Mouse (Mus musculus) forebrain, embryonic 15.5 days (tissue): ENCODE measurements around the gene Zbtb45. TPM values are rescaled to one million over a fixed set of nuclear protein-coding genes. Genes with fewer than 3 reads are reported as not detected.

Source experiments
- ATAC-seq: fragments of 200-750 bp; cut with Nextera tagmentation; replicated peaks from 2 replicates; pipeline ENCODE4 v1.8.0; 2017; ENCODE audit warnings: mild to moderate bottlenecking, moderate TSS enrichment, moderate library complexity
- H3K27ac ChIP-seq: fragments of 300-500 bp; sonication (generic); replicated peaks from 2 replicates; pipeline ENCODE4 v1.5.1; 2015; ENCODE audit warnings: mild to moderate bottlenecking, inconsistent platforms
- H3K27me3 ChIP-seq: fragments of 300-500 bp; sonication (generic); 2 replicates; pipeline ENCODE4 v1.6.1; 2015; ENCODE audit warnings: inconsistent platforms
- H3K36me3 ChIP-seq: fragments of 300-500 bp; sonication (generic); 2 replicates; pipeline ENCODE4 v1.6.1; 2015; ENCODE audit warnings: mild to moderate bottlenecking, inconsistent platforms
- H3K4me1 ChIP-seq: fragments of 300-500 bp; sonication (generic); 2 replicates; pipeline ENCODE4 v1.6.1; 2015; ENCODE audit warnings: inconsistent platforms
- H3K4me2 ChIP-seq: fragments of 300-500 bp; sonication (generic); replicated peaks from 2 replicates; pipeline ENCODE4 v1.6.1; 2015; ENCODE audit warnings: mild to moderate bottlenecking, inconsistent platforms
- H3K4me3 ChIP-seq: fragments of 300-500 bp; sonication (generic); 2 replicates; pipeline ENCODE4 v1.5.1; 2015; ENCODE audit warnings: mild to moderate bottlenecking, inconsistent platforms
- H3K9ac ChIP-seq: fragments of 300-500 bp; sonication (generic); replicated peaks from 2 replicates; pipeline ENCODE4 v1.6.1; 2015; ENCODE audit warnings: mild to moderate bottlenecking, inconsistent platforms
- H3K9me3 ChIP-seq: fragments of 300-500 bp; sonication (generic); 2 replicates; pipeline ENCODE4 v1.6.1; 2016; ENCODE audit warnings: inconsistent platforms
- WGBS: fragments of 180-500 bp; shearing (Covaris S2); methylation state at CpG from one replicate; pipeline ENCODE4 v1.1.7; 2015; ENCODE audit warnings: mixed read lengths; 5-methylcytosine and 5-hydroxymethylcytosine counted together
- polyA plus RNA-seq: library from polyadenylated mRNA; unstranded; fragments of >200 nt; fragmentation: Nextera tagmentation; extraction: Ambion mirVana; gene quantifications from 2 replicates; pipeline ENCODE4 v1.2.1, GENCODE M21; 2015

Zbtb45 gene
- polyA plus RNA-seq: 40.4 and 44.2 TPM in 2 replicates

GRCm38 (mm10) chr7:13010005-13010908, at the start of gene Zbtb45:
Zbtb45 (minus strand) TSS chr7:13010034.
- peaks cover 34% of the 10 kb centered on the region for H3K4me1 ChIP-seq
- H3K27ac ChIP-seq: peak within 1 kb of the TSS; percentile 90
- 8% methylated on average over 26 of the region's 26 CpGs for WGBS
- peak within 1 kb of the TSS; percentile 65 for H3K9ac ChIP-seq
- H3K4me3 ChIP-seq: peak within 1 kb of the TSS; percentile 52
- no peaks in the 10 kb centered on the region for H3K9me3 ChIP-seq
- H3K36me3 ChIP-seq: peaks cover 18% of the 10 kb centered on the region
- no peaks in the 10 kb centered on the region for H3K27me3 ChIP-seq
- no peak for ATAC-seq
- peak within 1 kb of the TSS; percentile 71 for H3K4me2 ChIP-seq

- Histone ChIP-seq H3K27ac (no peak overlapping the region), H3K9ac (no peak overlapping the region), H3K36me3 (no peaks in the 10 kb centered on the region), H3K4me1 (peaks cover 5% of the 10 kb centered on the region; the same call in 1 of the 2 replicates), H3K4me3 (no peak overlapping the region), H3K4me2 (no peak overlapping the region), H3K27me3 (no peaks in the 10 kb centered on the region), H3K9me3 (no peaks in the 10 kb centered on the region)
- 88% methylated on average over 9 of the region's 9 CpGs for WGBS
- no peak for ATAC-seq
Observed at GRCm38 (mm10) chr7:13059536-13059935, 49.7 kb upstream of the Zbtb45 start.

- Histone ChIP-seq H3K9ac (no peak overlapping the region), H3K27ac (no peak overlapping the region), H3K27me3 (no peaks in the 10 kb centered on the region), H3K9me3 (no peaks in the 10 kb centered on the region), H3K4me2 (no peak overlapping the region), H3K4me1 (peaks cover 12% of the 10 kb centered on the region), H3K36me3 (no peaks in the 10 kb centered on the region), H3K4me3 (no peak overlapping the region)
- WGBS: 60% methylated on average over 8 of the region's 8 CpGs
- ATAC-seq: no peak
Observed at GRCm38 (mm10) chr7:13056913-13057700, 47.3 kb upstream of the Zbtb45 start.

- Histone ChIP-seq H3K4me2 (peak within 1 kb of the TSS; percentile 59), H3K27me3 (no peaks in the 10 kb centered on the region), H3K4me1 (peaks cover 12% of the 10 kb centered on the region), H3K4me3 (peak within 1 kb of the TSS; percentile 55), H3K27ac (peak within 1 kb of the TSS; percentile 96), H3K9me3 (no peaks in the 10 kb centered on the region), H3K36me3 (no peaks in the 10 kb centered on the region), H3K9ac (peak within 1 kb of the TSS; percentile 58)
- peak; percentile 96 for ATAC-seq
- under 1% methylated on average over 41 of the region's 41 CpGs for WGBS
Observed at GRCm38 (mm10) chr7:13054287-13055010, 44.6 kb upstream of the Zbtb45 start, which contains the start of gene Mzf1. Mzf1 (minus strand) TSS chr7:13054764.

GRCm38 (mm10) chr7:13053961-13054286, 44.1 kb upstream of the Zbtb45 start:
- ATAC-seq: no peak
- H3K27ac ChIP-seq: peak overlapping the region; percentile 96
- no peaks in the 10 kb centered on the region for H3K27me3 ChIP-seq
- peak overlapping the region; percentile 58 for H3K9ac ChIP-seq
- no peaks in the 10 kb centered on the region for H3K36me3 ChIP-seq
- peak overlapping the region; percentile 59 for H3K4me2 ChIP-seq
- 2% methylated on average over 15 of the region's 15 CpGs for WGBS
- H3K4me3 ChIP-seq: peak overlapping the region; percentile 55
- H3K4me1 ChIP-seq: peaks cover 12% of the 10 kb centered on the region
- H3K9me3 ChIP-seq: no peaks in the 10 kb centered on the region

- Histone ChIP-seq H3K9ac (0 out of 2 replicates have a peak overlapping the region, but pooled peaks have one; percentile 58), H3K4me3 (peak overlapping the region; percentile 55), H3K27me3 (no peaks in the 10 kb centered on the region), H3K36me3 (no peaks in the 10 kb centered on the region), H3K9me3 (no peaks in the 10 kb centered on the region), H3K4me2 (peak overlapping the region; percentile 59), H3K27ac (no peak overlapping the region), H3K4me1 (peaks cover 12% of the 10 kb centered on the region)
- no peak; the same call in 1 of the 2 replicates for ATAC-seq
- 97% methylated on average over 2 of the region's 2 CpGs for WGBS
Observed at GRCm38 (mm10) chr7:13053501-13053900, 43.7 kb upstream of the Zbtb45 start.

GRCm38 (mm10) chr7:13053001-13053400, 43.2 kb upstream of the Zbtb45 start:
- Histone ChIP-seq H3K4me1 (peaks cover 12% of the 10 kb centered on the region), H3K27ac (no peak overlapping the region), H3K9me3 (no peaks in the 10 kb centered on the region), H3K4me2 (no peak overlapping the region), H3K4me3 (no peak overlapping the region), H3K9ac (no peak overlapping the region), H3K27me3 (no peaks in the 10 kb centered on the region), H3K36me3 (no peaks in the 10 kb centered on the region)
- ATAC-seq: no peak
- 91% methylated on average over 13 of the region's 13 CpGs for WGBS

- WGBS: 4% methylated on average over 2 of the region's 2 CpGs
- Histone ChIP-seq H3K36me3 (no peaks in the 10 kb centered on the region), H3K9ac (no peak overlapping the region), H3K4me1 (peaks cover 16% of the 10 kb centered on the region), H3K4me2 (no peak overlapping the region), H3K9me3 (no peaks in the 10 kb centered on the region), H3K27me3 (peaks cover 37% of the 10 kb centered on the region), H3K4me3 (no peak overlapping the region), H3K27ac (no peak overlapping the region)
- 0 out of 2 replicates have a peak, but pooled peaks have one; percentile 7 for ATAC-seq
Observed at GRCm38 (mm10) chr7:13046084-13046483, 36.2 kb upstream of the Zbtb45 start.

- peak; percentile 33 for ATAC-seq
- peak overlapping the region; percentile 92 for H3K4me2 ChIP-seq
- no peaks in the 10 kb centered on the region for H3K9me3 ChIP-seq
- H3K4me3 ChIP-seq: peak overlapping the region; percentile 49
- H3K36me3 ChIP-seq: no peaks in the 10 kb centered on the region
- peaks cover 16% of the 10 kb centered on the region for H3K4me1 ChIP-seq
- WGBS: 3% methylated on average over 23 of the region's 23 CpGs
- no peak overlapping the region for H3K27ac ChIP-seq
- peak overlapping the region; percentile 69 for H3K9ac ChIP-seq
- H3K27me3 ChIP-seq: peaks cover 37% of the 10 kb centered on the region
Observed at GRCm38 (mm10) chr7:13044254-13044625, 34.4 kb upstream of the Zbtb45 start.

GRCm38 (mm10) chr7:13043445-13044253, 33.8 kb upstream of the Zbtb45 start:
- H3K4me1 ChIP-seq: peaks cover 22% of the 10 kb centered on the region
- 5% methylated on average over 88 of the region's 88 CpGs for WGBS
- peak overlapping the region; percentile 69 for H3K9ac ChIP-seq
- H3K36me3 ChIP-seq: no peaks in the 10 kb centered on the region
- peak; percentile 53 for ATAC-seq
- H3K4me2 ChIP-seq: peak overlapping the region; percentile 92
- H3K27ac ChIP-seq: no peak overlapping the region
- H3K4me3 ChIP-seq: peak overlapping the region; percentile 49
- no peaks in the 10 kb centered on the region for H3K9me3 ChIP-seq
- peaks cover 37% of the 10 kb centered on the region for H3K27me3 ChIP-seq

GRCm38 (mm10) chr7:13043120-13043444, 33.2 kb upstream of the Zbtb45 start:
- 41% methylated on average over 16 of the region's 16 CpGs for WGBS
- Histone ChIP-seq H3K27ac (no peak overlapping the region), H3K4me1 (peaks cover 25% of the 10 kb centered on the region), H3K4me3 (peak overlapping the region; percentile 49; the same call in 1 of the 2 replicates), H3K27me3 (peaks cover 37% of the 10 kb centered on the region), H3K4me2 (peak overlapping the region; percentile 92), H3K9me3 (no peaks in the 10 kb centered on the region), H3K9ac (no peak overlapping the region), H3K36me3 (no peaks in the 10 kb centered on the region)
- ATAC-seq: no peak
